Mouse (Mus musculus) embryonic facial prominence, embryonic 10.5 days (tissue): Measurements from ENCODE around the gene Phactr2. TPM values are rescaled to one million over a fixed set of nuclear protein-coding genes. Genes with fewer than 3 reads are reported as not detected.
"Not testable (repeated sequence)": the region's sequence is repeated elsewhere in the genome, so short reads cannot be mapped to it uniquely, and the experiment has no call there.

Source experiments
- DNase-seq: peaks from one replicate; pipeline ENCODE4 v3.0.0-alpha.2; 2017; ENCODE audit warnings: low spot score
- H3K27ac ChIP-seq: fragments of 300-500 bp; sonication (generic); replicated peaks from 2 replicates; pipeline ENCODE4 v1.5.1; 2016; ENCODE audit warnings: mild to moderate bottlenecking
- H3K27me3 ChIP-seq: fragments of 300-500 bp; sonication (generic); replicated peaks from 2 replicates; pipeline ENCODE4 v1.6.1; 2016; ENCODE audit warnings: low read depth, mild to moderate bottlenecking; ENCODE audit not compliant: poor library complexity, severe bottlenecking
- H3K36me3 ChIP-seq: fragments of 300-500 bp; sonication (generic); replicated peaks from 2 replicates; pipeline ENCODE4 v1.6.1; 2016; ENCODE audit warnings: mild to moderate bottlenecking, moderate library complexity
- H3K4me1 ChIP-seq: fragments of 300-500 bp; sonication (generic); 2 replicates; pipeline ENCODE4 v1.6.1; 2016
- H3K4me3 ChIP-seq: fragments of 300-500 bp; sonication (generic); 2 replicates; pipeline ENCODE4 v1.5.1; 2016; ENCODE audit warnings: mild to moderate bottlenecking, moderate library complexity
- H3K9me3 ChIP-seq: fragments of 300-500 bp; sonication (generic); 2 replicates; pipeline ENCODE4 v1.6.1; 2016; ENCODE audit warnings: mild to moderate bottlenecking
- WGBS: fragments of 180-500 bp; shearing (Covaris S2); methylation state at CpG from one replicate; pipeline ENCODE4 v1.1.7; 2016; 5-methylcytosine and 5-hydroxymethylcytosine counted together
- polyA plus RNA-seq: library from polyadenylated mRNA; unstranded; fragments of >200 nt; fragmentation: Nextera tagmentation; extraction: Ambion mirVana; gene quantifications from 2 replicates; pipeline ENCODE4 v1.2.1, GENCODE M21; 2016

The Phactr2 gene
- polyA plus RNA-seq, 1 experiment from 2014 or later = 18.3 TPM

GRCm38 (mm10) chr10:13209930-13210637 lies 264.1 kb downstream of the Phactr2 start:
- Histone ChIP-seq H3K27ac (peak overlapping the region; percentile 25; the same call in 1 of the 2 replicates), H3K9me3 (no peaks in the 10 kb centered on the region), H3K4me1 (peaks cover 12% of the 10 kb centered on the region; the same call in 1 of the 2 replicates), H3K27me3 (no peaks in the 10 kb centered on the region), H3K4me3 (no peak overlapping the region), H3K36me3 (peaks cover 8% of the 10 kb centered on the region; the same call in 1 of the 2 replicates)
- no peak for DNase-seq
- 72% methylated on average over 8 of the region's 8 CpGs for WGBS

- Histone ChIP-seq H3K27ac (no peak overlapping the region), H3K36me3 (peaks cover 8% of the 10 kb centered on the region; the same call in 1 of the 2 replicates), H3K4me3 (no peak overlapping the region), H3K9me3 (no peaks in the 10 kb centered on the region), H3K27me3 (no peaks in the 10 kb centered on the region), H3K4me1 (peaks cover 12% of the 10 kb centered on the region; the same call in 1 of the 2 replicates)
- 74% methylated on average over 3 of the region's 3 CpGs for WGBS
- DNase-seq = no peak
These were observed 264.7 kb downstream of the Phactr2 start for GRCm38 (mm10) chr10:13209506-13209905.

- WGBS = 94% methylated on average over 4 of the region's 4 CpGs
- DNase-seq = no peak
- peaks cover 4% of the 10 kb centered on the region; the same call in 1 of the 2 replicates for H3K36me3 ChIP-seq
- no peak overlapping the region for H3K4me3 ChIP-seq
- H3K27ac ChIP-seq = no peak overlapping the region
- peaks cover 12% of the 10 kb centered on the region; the same call in 1 of the 2 replicates for H3K4me1 ChIP-seq
- no peaks in the 10 kb centered on the region for H3K27me3 ChIP-seq
- H3K9me3 ChIP-seq = no peaks in the 10 kb centered on the region
These were observed 265.2 kb downstream of the Phactr2 start for GRCm38 (mm10) chr10:13209061-13209460.

GRCm38 (mm10) chr10:13201741-13202293 lies 272.4 kb downstream of the Phactr2 start:
- Histone ChIP-seq H3K27ac (no peak overlapping the region), H3K9me3 (no peaks in the 10 kb centered on the region), H3K27me3 (no peaks in the 10 kb centered on the region), H3K4me1 (no peaks in the 10 kb centered on the region), H3K4me3 (no peak overlapping the region), H3K36me3 (no peaks in the 10 kb centered on the region)
- 94% methylated on average over 6 of the region's 6 CpGs for WGBS
- no peak for DNase-seq

- 89% methylated on average over 3 of the region's 3 CpGs for WGBS
- Histone ChIP-seq H3K36me3 (no peaks in the 10 kb centered on the region), H3K9me3 (no peaks in the 10 kb centered on the region), H3K27ac (no peak overlapping the region), H3K4me1 (no peaks in the 10 kb centered on the region), H3K27me3 (no peaks in the 10 kb centered on the region), H3K4me3 (no peak overlapping the region)
- no peak for DNase-seq
These were observed 273.4 kb downstream of the Phactr2 start for GRCm38 (mm10) chr10:13200862-13201261.

- WGBS = 87% methylated on average over 1 of the region's 1 CpGs
These were observed 275.0 kb downstream of the Phactr2 start for GRCm38 (mm10) chr10:13199234-13199633.

GRCm38 (mm10) chr10:13196872-13197507 lies 277.2 kb downstream of the Phactr2 start:
- 79% methylated on average over 8 of the region's 8 CpGs for WGBS
- Histone ChIP-seq H3K4me1 (peaks cover 6% of the 10 kb centered on the region), H3K27ac (no peak overlapping the region), H3K4me3 (no peak overlapping the region), H3K9me3 (no peaks in the 10 kb centered on the region), H3K36me3 (no peaks in the 10 kb centered on the region), H3K27me3 (no peaks in the 10 kb centered on the region)
- DNase-seq = no peak

More at GRCm38 (mm10) chr10:13199234-13199633, 275.0 kb downstream of the Phactr2 start:
- Histone ChIP-seq H3K36me3 (no peaks in the 10 kb centered on the region), H3K4me3 (no peak overlapping the region), H3K4me1 (no peaks in the 10 kb centered on the region), H3K27ac (no peak overlapping the region), H3K9me3 (no peaks in the 10 kb centered on the region), H3K27me3 (no peaks in the 10 kb centered on the region)
- no peak for DNase-seq

GRCm38 (mm10) chr10:13193496-13193895 lies 280.7 kb downstream of the Phactr2 start:
- Histone ChIP-seq H3K4me3 (peak overlapping the region; percentile 97), H3K36me3 (peaks cover 31% of the 10 kb centered on the region)
- H3K4me1 ChIP-seq, H3K27me3 ChIP-seq, H3K27ac ChIP-seq, H3K9me3 ChIP-seq, DNase-seq: not testable (repeated sequence)
- WGBS = 84% methylated on average over 7 of the region's 7 CpGs

GRCm38 (mm10) chr10:13192731-13193351 lies 281.4 kb downstream of the Phactr2 start, which contains the start of gene Ltv1:
Ltv1 (minus strand) TSS chr10:13193168.
- Histone ChIP-seq H3K4me1 (peaks cover 7% of the 10 kb centered on the region), H3K27ac (peak within 1 kb of the TSS; percentile 91), H3K9me3 (no peaks in the 10 kb centered on the region), H3K36me3 (peaks cover 37% of the 10 kb centered on the region), H3K27me3 (no peaks in the 10 kb centered on the region), H3K4me3 (peak within 1 kb of the TSS; percentile 97)
- DNase-seq = peak; percentile 95
- WGBS = under 1% methylated on average over 43 of the region's 43 CpGs

- Histone ChIP-seq H3K27me3 (no peaks in the 10 kb centered on the region), H3K4me3 (no peak overlapping the region), H3K36me3 (peaks cover 66% of the 10 kb centered on the region), H3K9me3 (no peaks in the 10 kb centered on the region), H3K27ac (no peak overlapping the region), H3K4me1 (peaks cover 7% of the 10 kb centered on the region)
- DNase-seq = no peak
- WGBS = 92% methylated on average over 5 of the region's 5 CpGs
These were observed 284.3 kb downstream of the Phactr2 start for GRCm38 (mm10) chr10:13189881-13190280.

GRCm38 (mm10) chr10:13186754-13187153 lies 287.5 kb downstream of the Phactr2 start:
- Histone ChIP-seq H3K4me3 (no peak overlapping the region), H3K36me3 (peaks cover 94% of the 10 kb centered on the region), H3K9me3 (no peaks in the 10 kb centered on the region), H3K4me1 (no peaks in the 10 kb centered on the region), H3K27me3 (no peaks in the 10 kb centered on the region), H3K27ac (no peak overlapping the region)
- 88% methylated on average over 3 of the region's 3 CpGs for WGBS
- no peak for DNase-seq

- no peaks in the 10 kb centered on the region for H3K4me1 ChIP-seq
- H3K27ac ChIP-seq = no peak overlapping the region
- DNase-seq = no peak
- H3K4me3 ChIP-seq = no peak overlapping the region
- peaks cover 95% of the 10 kb centered on the region for H3K36me3 ChIP-seq
- H3K27me3 ChIP-seq = no peaks in the 10 kb centered on the region
- H3K9me3 ChIP-seq = no peaks in the 10 kb centered on the region
- WGBS = 93% methylated on average over 4 of the region's 4 CpGs
These were observed 289.9 kb downstream of the Phactr2 start for GRCm38 (mm10) chr10:13184170-13184766.
